Mouse (Mus musculus): ENCODE measurements at regions not wholly inside any gene's neighbourhood (a gene's known extent, or its start where the extent isn't known, plus 50 kb on each side); places are given as distances from the start of the nearest gene placed in this dataset.

DNA sequence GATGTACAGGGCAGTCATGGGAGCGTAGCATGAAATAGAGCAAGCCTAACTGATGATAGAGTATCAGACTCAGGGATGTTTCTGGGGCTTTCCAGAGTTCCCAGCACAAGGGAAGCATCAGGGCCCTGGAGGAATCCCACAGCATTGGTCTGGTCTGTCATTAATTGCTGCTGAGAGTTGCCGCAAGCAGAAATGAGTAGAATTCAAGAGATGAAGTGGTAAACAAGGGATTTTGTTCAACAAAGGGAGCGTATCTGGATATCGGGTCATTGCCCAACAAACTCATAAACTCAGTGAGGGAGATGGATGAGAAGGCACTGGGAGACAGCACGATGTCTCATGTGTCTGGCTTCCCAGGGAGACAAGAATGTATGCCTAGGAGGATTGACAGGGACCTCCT lies 165.6 kb upstream of the Serp2 start:
- ATAC-seq (no peak), DNase-seq (ENCODE audit: low spot score) (no peak)
- H3K4me1 ChIP-seq (ENCODE audit: insufficient read depth, low read depth, low read length), result 0 out of 2 replicates have a peak, but pooled peaks cover 7% of the 10 kb centered on the region
- TF ChIP-seq CTCF (IDR thresholded peaks at IDR 0.05) (no peak), EP300 (IDR thresholded peaks at IDR 0.05) (no peak)
- WGBS, result 90% methylated on average over 5 of the region's 5 CpGs
- no peak overlapping the region for H3K9ac ChIP-seq (replicated peaks; ENCODE audit: low read depth)
- no peak overlapping the region for H3K4me2 ChIP-seq (replicated peaks; ENCODE audit: low read depth, low read length)
- H3K36me3 ChIP-seq (ENCODE audit: insufficient read depth, low read length), result no peaks in the 10 kb centered on the region
- H3K27me3 ChIP-seq (replicated peaks; ENCODE audit: insufficient read depth, low read length), result no peaks in the 10 kb centered on the region
- H3K27ac ChIP-seq (ENCODE audit: low read length), result no peak overlapping the region
- H3K4me3 ChIP-seq (ENCODE audit: low read depth, low read length), result no peak overlapping the region
- H3K9me3 ChIP-seq (ENCODE audit: low read length), result no peaks in the 10 kb centered on the region

DNA sequence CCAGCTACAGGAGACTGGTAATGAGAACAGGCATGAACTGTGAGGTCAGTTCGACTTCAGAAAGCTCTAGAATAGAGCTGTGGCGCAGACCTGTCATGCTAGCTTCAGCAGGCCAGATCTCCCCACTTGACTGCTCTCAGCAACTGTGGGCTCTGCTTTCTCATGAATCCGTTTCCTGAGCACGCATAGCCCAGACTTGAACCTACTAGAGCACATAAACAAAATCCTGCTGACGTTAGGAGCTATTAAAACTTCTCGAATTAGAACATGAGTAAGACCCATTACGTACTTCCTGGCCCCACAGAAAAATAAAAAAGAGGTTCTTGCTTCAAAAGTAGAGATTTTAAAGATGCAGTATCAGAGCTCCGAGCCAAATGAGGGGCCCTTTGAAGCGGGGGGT lies 165.1 kb upstream of the Serp2 start:
- no peak overlapping the region for H3K9ac ChIP-seq (replicated peaks; ENCODE audit: low read depth)
- no peak overlapping the region for H3K27ac ChIP-seq (ENCODE audit: low read length)
- ATAC-seq (peak; percentile 70), DNase-seq (ENCODE audit: low spot score) (peak; percentile 66)
- 0 out of 2 replicates have a peak, but pooled peaks cover 7% of the 10 kb centered on the region for H3K4me1 ChIP-seq (ENCODE audit: insufficient read depth, low read depth, low read length)
- TF ChIP-seq EP300 (IDR thresholded peaks at IDR 0.05) (peak; percentile 84), CTCF (IDR thresholded peaks at IDR 0.05) (no peak)
- no peak overlapping the region for H3K4me3 ChIP-seq (ENCODE audit: low read depth, low read length)
- no peaks in the 10 kb centered on the region for H3K27me3 ChIP-seq (replicated peaks; ENCODE audit: insufficient read depth, low read length)
- no peaks in the 10 kb centered on the region for H3K36me3 ChIP-seq (ENCODE audit: insufficient read depth, low read length)
- no peak overlapping the region for H3K4me2 ChIP-seq (replicated peaks; ENCODE audit: low read depth, low read length)
- 56% methylated on average over 9 of the region's 9 CpGs for WGBS
- no peaks in the 10 kb centered on the region for H3K9me3 ChIP-seq (ENCODE audit: low read length)

DNA sequence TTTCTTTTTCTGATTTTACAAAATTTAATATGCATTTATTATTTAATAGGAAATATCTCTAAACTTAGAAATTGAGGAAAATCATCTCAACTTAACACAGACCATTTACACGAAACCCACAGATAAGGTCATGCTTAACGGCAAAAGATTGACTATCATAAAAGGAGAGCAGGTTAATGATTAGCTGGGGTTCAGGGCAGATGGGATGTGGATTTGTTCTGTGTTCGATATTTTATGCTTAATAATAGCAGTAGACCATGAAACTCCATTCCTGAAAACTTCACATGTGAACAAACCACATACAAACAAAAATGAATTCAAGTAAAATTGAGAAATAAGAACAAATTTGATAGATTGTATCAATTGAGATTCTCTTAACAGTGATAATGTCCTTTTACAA lies 160.4 kb upstream of the Serp2 start:
- TF ChIP-seq EP300 (IDR thresholded peaks at IDR 0.05) (no peak), CTCF (IDR thresholded peaks at IDR 0.05) (no peak)
- ATAC-seq (no peak), DNase-seq (ENCODE audit: low spot score) (no peak)
- Histone ChIP-seq H3K9me3 (ENCODE audit: low read length) (no peaks in the 10 kb centered on the region), H3K4me1 (ENCODE audit: insufficient read depth, low read depth, low read length) (peaks cover 10% of the 10 kb centered on the region; the same call in 1 of the 2 replicates), H3K4me3 (ENCODE audit: low read depth, low read length) (no peak overlapping the region), H3K27ac (ENCODE audit: low read length) (no peak overlapping the region), H3K4me2 (replicated peaks; ENCODE audit: low read depth, low read length) (no peak overlapping the region), H3K36me3 (ENCODE audit: insufficient read depth, low read length) (no peaks in the 10 kb centered on the region), H3K9ac (replicated peaks; ENCODE audit: low read depth) (no peak overlapping the region), H3K27me3 (replicated peaks; ENCODE audit: insufficient read depth, low read length) (no peaks in the 10 kb centered on the region)
- 87% methylated on average over 3 of the region's 3 CpGs for WGBS

DNA sequence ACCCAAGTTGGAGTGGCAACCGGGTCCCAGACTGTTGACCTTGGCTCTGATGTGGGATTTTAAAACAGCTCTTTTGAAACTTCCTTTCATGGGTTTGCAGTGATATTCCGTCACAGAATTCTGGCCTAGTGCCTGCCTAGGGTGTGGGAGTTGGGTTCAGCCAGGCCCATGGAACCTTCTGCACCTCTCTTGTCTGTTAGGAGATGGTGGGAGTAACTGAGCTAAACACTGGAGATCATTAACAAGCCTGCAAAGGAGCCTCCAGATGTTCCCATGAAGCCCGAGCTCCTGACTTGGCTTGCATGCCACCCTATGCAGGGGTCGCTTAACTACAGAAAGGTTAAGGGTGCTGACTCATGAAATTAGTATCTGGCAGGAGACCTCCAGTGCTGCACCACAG lies 158.0 kb upstream of the Serp2 start:
- no peaks in the 10 kb centered on the region for H3K9me3 ChIP-seq (ENCODE audit: low read length)
- peak; percentile 75 for ATAC-seq
- DNase-seq (ENCODE audit: low spot score), result peak; percentile 84

DNA sequence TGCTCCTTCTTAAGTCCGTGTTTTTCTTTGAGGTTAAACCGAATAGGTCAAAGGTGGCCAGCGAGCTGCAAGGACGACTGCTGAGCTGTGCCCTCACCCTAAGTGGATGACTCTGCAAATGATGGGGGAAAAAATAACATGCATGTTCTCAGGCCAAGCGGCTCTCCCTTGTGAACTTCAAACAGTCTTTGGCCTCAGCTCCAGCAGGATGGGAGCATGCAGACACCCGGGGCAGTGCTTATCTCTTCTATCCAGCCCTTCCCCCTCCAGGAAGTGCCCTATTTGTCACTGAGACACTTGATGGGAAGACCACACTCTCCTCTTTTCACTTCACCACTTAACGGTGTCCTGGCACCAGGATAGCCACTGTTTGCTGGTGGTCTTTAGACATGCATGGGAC lies 157.3 kb upstream of the Serp2 start:
- WGBS, result 18% methylated on average over 7 of the region's 7 CpGs
- Histone ChIP-seq H3K36me3 (ENCODE audit: insufficient read depth, low read length) (no peaks in the 10 kb centered on the region), H3K27me3 (replicated peaks; ENCODE audit: insufficient read depth, low read length) (no peaks in the 10 kb centered on the region), H3K9me3 (ENCODE audit: low read length) (no peaks in the 10 kb centered on the region), H3K4me3 (ENCODE audit: low read depth, low read length) (no peak overlapping the region), H3K4me1 (ENCODE audit: insufficient read depth, low read depth, low read length) (peaks cover 10% of the 10 kb centered on the region; the same call in 1 of the 2 replicates), H3K4me2 (replicated peaks; ENCODE audit: low read depth, low read length) (no peak overlapping the region), H3K27ac (ENCODE audit: low read length) (peak overlapping the region; percentile 1; the same call in 1 of the 2 replicates), H3K9ac (replicated peaks; ENCODE audit: low read depth) (no peak overlapping the region)
- DNase-seq (ENCODE audit: low spot score), result peak; percentile 49
- ATAC-seq, result peak; percentile 66
- no peak for TF ChIP-seq CTCF (IDR thresholded peaks at IDR 0.05)
- peak; percentile 63 for TF ChIP-seq EP300 (IDR thresholded peaks at IDR 0.05)

More for the DNA sequence above, 158.0 kb upstream of the Serp2 start:
- peaks cover 10% of the 10 kb centered on the region; the same call in 1 of the 2 replicates for H3K4me1 ChIP-seq (ENCODE audit: insufficient read depth, low read depth, low read length)
- H3K27me3 ChIP-seq (replicated peaks; ENCODE audit: insufficient read depth, low read length), result no peaks in the 10 kb centered on the region
- H3K36me3 ChIP-seq (ENCODE audit: insufficient read depth, low read length), result no peaks in the 10 kb centered on the region
- 26% methylated on average over 4 of the region's 4 CpGs for WGBS
- H3K27ac ChIP-seq (ENCODE audit: low read length), result peak overlapping the region; percentile 1; the same call in 1 of the 2 replicates
- H3K4me3 ChIP-seq (ENCODE audit: low read depth, low read length), result no peak overlapping the region
- TF ChIP-seq EP300 (IDR thresholded peaks at IDR 0.05), result peak; percentile 31; the same call in 1 of the 2 replicates
- no peak for TF ChIP-seq CTCF (IDR thresholded peaks at IDR 0.05)
- H3K9ac ChIP-seq (replicated peaks; ENCODE audit: low read depth), result no peak overlapping the region
- no peak overlapping the region for H3K4me2 ChIP-seq (replicated peaks; ENCODE audit: low read depth, low read length)

DNA sequence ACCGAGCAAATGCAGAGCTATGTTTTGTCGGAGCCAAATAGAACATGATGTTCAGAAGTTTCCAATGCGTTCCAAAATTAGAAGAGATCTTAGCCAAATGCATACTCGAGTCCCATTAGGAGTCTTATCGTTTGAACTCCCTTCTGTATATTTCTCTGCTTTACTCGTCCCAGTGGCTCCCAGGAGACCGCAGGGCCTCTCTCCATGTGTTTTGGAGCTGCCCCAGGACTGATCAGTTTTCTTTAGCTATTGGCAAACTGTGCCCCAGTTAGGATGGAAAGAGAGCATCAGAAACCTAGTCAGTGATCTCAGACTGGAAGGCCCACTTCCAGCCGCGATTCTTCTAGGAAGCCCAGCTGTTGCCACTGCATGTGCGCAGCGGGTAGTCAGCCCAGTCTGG lies 152.0 kb upstream of the Serp2 start:
- Histone ChIP-seq H3K4me2 (replicated peaks; ENCODE audit: low read depth, low read length) (no peak overlapping the region), H3K27me3 (replicated peaks; ENCODE audit: insufficient read depth, low read length) (no peaks in the 10 kb centered on the region), H3K27ac (ENCODE audit: low read length) (peak overlapping the region; percentile 85), H3K9ac (replicated peaks; ENCODE audit: low read depth) (no peak overlapping the region), H3K4me1 (ENCODE audit: insufficient read depth, low read depth, low read length) (peaks cover 4% of the 10 kb centered on the region; the same call in 1 of the 2 replicates), H3K9me3 (ENCODE audit: low read length) (no peaks in the 10 kb centered on the region), H3K4me3 (ENCODE audit: low read depth, low read length) (no peak overlapping the region), H3K36me3 (ENCODE audit: insufficient read depth, low read length) (no peaks in the 10 kb centered on the region)
- no peak for TF ChIP-seq CTCF (IDR thresholded peaks at IDR 0.05)
- peak; percentile 81 for TF ChIP-seq EP300 (IDR thresholded peaks at IDR 0.05)
- ATAC-seq (peak; percentile 69), DNase-seq (ENCODE audit: low spot score) (peak; percentile 89)
- 55% methylated on average over 11 of the region's 11 CpGs for WGBS
